Mouse (Mus musculus) liver, embryonic 14.5 days (tissue): ENCODE measurements around the gene Tbc1d9. TPM values are rescaled to one million over a fixed set of nuclear protein-coding genes. Genes with fewer than 3 reads are reported as not detected.

ENCODE experiments used
- ATAC-seq: fragments of 200-750 bp; cut with Nextera tagmentation; 2 replicates; pipeline ENCODE4 v1.8.0; 2017; ENCODE audit warnings: moderate number of reproducible peaks, mild to moderate bottlenecking, moderate library complexity; ENCODE audit not compliant: insufficient read depth
- DNase-seq, 3 experiments: peaks; one replicate each; pipeline ENCODE4 v3.0.0-alpha.2; 2012 to 2013; ENCODE audit warnings: low read depth in 3 of 3, low spot score in 3 of 3
- H3K27ac ChIP-seq: fragments of 300-500 bp; sonication (generic); 2 replicates; pipeline ENCODE4 v1.5.1; 2014; ENCODE audit warnings: moderate library complexity, mild to moderate bottlenecking, control low read depth, inconsistent platforms
- H3K27me3 ChIP-seq: fragments of 300-500 bp; sonication (generic); 2 replicates; pipeline ENCODE4 v1.6.1; 2014; ENCODE audit warnings: mild to moderate bottlenecking, low read length, moderate library complexity; ENCODE audit not compliant: control insufficient read depth, insufficient read depth
- H3K36me3 ChIP-seq: fragments of 300-500 bp; sonication (generic); replicated peaks from 2 replicates; pipeline ENCODE4 v1.6.1; 2014; ENCODE audit warnings: low read depth; ENCODE audit not compliant: control insufficient read depth, insufficient read depth
- H3K4me1 ChIP-seq, 2 experiments: fragments of 200-500 bp in 1 of 2; fragments of 300-500 bp in 1 of 2; sonication (generic) in 1 of 2; replicated peaks; 2 replicates each; pipeline ENCODE4 v1.6.1; 2012 to 2014; ENCODE audit warnings: antibody characterized with exemption in 1 of 2, inconsistent platforms in 1 of 2, low read length in 1 of 2; ENCODE audit not compliant: control insufficient read depth in 2 of 2, insufficient read depth in 2 of 2
- H3K4me2 ChIP-seq: fragments of 300-500 bp; sonication (generic); 2 replicates; pipeline ENCODE4 v1.6.1; 2014; ENCODE audit warnings: low read depth, mild to moderate bottlenecking, control low read depth, moderate library complexity
- H3K4me3 ChIP-seq, 2 experiments: fragments of 200-500 bp in 1 of 2; fragments of 300-500 bp in 1 of 2; sonication (generic) in 1 of 2; 2 replicates each; pipeline ENCODE4 v1.5.1; 2012 to 2014; ENCODE audit warnings: low read depth in 2 of 2, low read length in 2 of 2, mild to moderate bottlenecking in 2 of 2, control low read depth in 1 of 2, inconsistent platforms in 1 of 2, moderate library complexity in 1 of 2; ENCODE audit not compliant: insufficient read depth in 1 of 2
- H3K9ac ChIP-seq: fragments of 300-500 bp; sonication (generic); replicated peaks from 2 replicates; pipeline ENCODE4 v1.6.1; 2014; ENCODE audit warnings: mild to moderate bottlenecking, control low read depth, moderate library complexity
- H3K9me3 ChIP-seq: fragments of 300-500 bp; sonication (generic); 2 replicates; pipeline ENCODE4 v1.6.1; 2016; ENCODE audit warnings: low read length, mixed read lengths; ENCODE audit not compliant: control insufficient read depth
- CTCF ChIP-seq: IDR thresholded peaks from 2 replicates; pipeline ENCODE4 v1.5.1; 2016; ENCODE audit warnings: antibody characterized with exemption, low read depth, control low read depth
- EP300 ChIP-seq: IDR thresholded peaks from 2 replicates; pipeline ENCODE4 v1.6.1; 2016; ENCODE audit warnings: antibody characterized with exemption, low read depth
- WGBS: fragments of 180-500 bp; shearing (Covaris S2); extraction: QIAGEN DNeasy Blood & Tissue Kit; methylation state at CpG from one replicate; pipeline ENCODE4 v1.1.7; 2014; ENCODE audit not compliant: insufficient replicate concordance; 5-methylcytosine and 5-hydroxymethylcytosine counted together
- polyA plus RNA-seq, 2 experiments: library from polyadenylated mRNA; depleted of rRNA in 1 of 2; stranded (reverse) in 1 of 2; unstranded in 1 of 2; fragments of >200 nt; fragmentation: Nextera tagmentation in 1 of 2; extraction: Ambion mirVana in 1 of 2; gene quantifications; 2 replicates each; pipeline versions ENCODE4 v1.2.1 to v1.2.3; 2012 to 2014

The Tbc1d9 gene
- polyA plus RNA-seq, 2 experiments = 0.43 to 1.1 TPM

DNA sequence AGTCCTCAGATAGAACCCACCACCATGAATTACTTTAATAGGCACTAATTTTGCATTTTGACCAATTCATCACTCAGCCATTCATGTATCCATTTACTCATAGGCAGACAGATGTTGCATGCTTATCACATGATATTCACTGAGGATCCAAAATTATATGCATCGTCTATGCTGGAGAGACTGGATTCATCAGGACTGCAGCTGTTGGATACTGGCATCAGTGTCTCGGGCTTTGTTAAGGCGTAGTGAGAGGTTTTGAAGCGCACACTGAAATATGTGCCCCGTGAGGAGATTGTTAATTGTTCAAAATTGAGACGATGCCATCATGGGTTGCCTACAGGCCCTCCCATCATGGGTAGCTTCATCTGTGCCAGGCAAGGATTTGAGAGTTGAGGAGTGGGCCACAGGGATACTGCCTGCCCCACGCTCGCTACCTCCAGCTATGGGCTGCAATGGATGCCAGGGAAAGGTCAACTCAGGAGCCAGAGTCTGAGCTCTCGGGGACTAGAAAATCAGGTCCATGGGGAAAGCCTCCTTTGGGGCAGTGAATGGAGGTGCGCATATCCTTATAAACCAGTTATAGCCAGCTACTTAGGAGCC is 22.3 kb downstream of the Tbc1d9 start:
- 75% methylated on average over 10 of the region's 10 CpGs for WGBS
- H3K27me3 ChIP-seq = no peaks in the 10 kb centered on the region
- no peak overlapping the region for H3K4me2 ChIP-seq
- no peaks in the 10 kb centered on the region for H3K36me3 ChIP-seq
- no peak overlapping the region for H3K27ac ChIP-seq
- no peak overlapping the region for H3K9ac ChIP-seq
- no peaks in the 10 kb centered on the region for H3K4me1 ChIP-seq
- no peak overlapping the region for H3K4me3 ChIP-seq
- DNase-seq = no peak
- no peak for ATAC-seq
- no peak for TF ChIP-seq EP300
- no peak for TF ChIP-seq CTCF
- H3K9me3 ChIP-seq = no peaks in the 10 kb centered on the region

DNA sequence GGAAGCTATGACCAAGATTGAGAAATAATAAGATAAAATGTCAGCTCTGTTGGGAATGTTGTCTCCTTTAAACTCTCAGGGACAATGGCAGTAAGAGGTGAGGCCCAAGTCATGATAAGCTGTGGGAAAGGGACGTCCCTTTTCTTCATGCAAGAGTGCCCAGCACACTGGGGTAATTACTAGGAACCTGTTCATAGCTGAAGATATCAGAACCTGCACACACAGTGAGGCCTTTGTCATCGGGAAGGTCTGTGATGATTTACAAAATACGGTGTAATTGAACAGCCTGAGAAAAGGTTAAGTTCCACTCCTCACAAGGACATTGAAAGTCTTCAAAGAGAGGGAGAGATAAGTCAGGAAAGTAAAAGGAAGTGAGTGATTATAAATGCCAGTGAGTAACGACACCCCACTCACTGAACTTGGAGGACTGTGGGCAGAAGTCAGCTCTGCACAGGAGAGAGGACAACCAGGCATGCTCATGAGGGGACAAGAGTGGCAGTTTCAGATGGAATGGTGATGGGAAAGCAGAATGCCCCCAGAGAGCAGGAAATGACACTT is 24.5 kb downstream of the Tbc1d9 start:
- DNase-seq (no peak), ATAC-seq (no peak)
- WGBS = 36% methylated on average over 4 of the region's 4 CpGs
- Histone ChIP-seq H3K27me3 (no peaks in the 10 kb centered on the region), H3K9ac (no peak overlapping the region), H3K27ac (no peak overlapping the region), H3K4me2 (no peak overlapping the region), H3K4me1 (no peaks in the 10 kb centered on the region), H3K9me3 (no peaks in the 10 kb centered on the region), H3K4me3 (no peak overlapping the region), H3K36me3 (no peaks in the 10 kb centered on the region)
- TF ChIP-seq CTCF (no peak), EP300 (no peak)

- TF ChIP-seq EP300 = no peak
- TF ChIP-seq CTCF = no peak
- H3K9me3 ChIP-seq = no peaks in the 10 kb centered on the region
- H3K4me3 ChIP-seq = no peak overlapping the region
- H3K4me2 ChIP-seq = no peak overlapping the region
- no peak for ATAC-seq
- no peak overlapping the region for H3K9ac ChIP-seq
- WGBS = 61% methylated on average over 6 of the region's 6 CpGs
- no peaks in the 10 kb centered on the region for H3K27me3 ChIP-seq
- DNase-seq = no peak
- H3K27ac ChIP-seq = no peak overlapping the region
- 0 out of 4 replicates have a peak, but pooled peaks cover 0 to 5% of the 10 kb centered on the region in 2 experiments for H3K4me1 ChIP-seq
- H3K36me3 ChIP-seq = no peaks in the 10 kb centered on the region
These were observed 30.9 kb downstream of the Tbc1d9 start for GRCm38 (mm10) chr8:83196088-83196487.

GRCm38 (mm10) chr8:83199715-83200114 is 34.6 kb downstream of the Tbc1d9 start:
- Histone ChIP-seq H3K4me2 (no peak overlapping the region), H3K4me3 (no peak overlapping the region), H3K27me3 (no peaks in the 10 kb centered on the region), H3K27ac (no peak overlapping the region), H3K9me3 (no peaks in the 10 kb centered on the region), H3K4me1 (0 out of 4 replicates have a peak, but pooled peaks cover 0 to 5% of the 10 kb centered on the region in 2 experiments), H3K36me3 (no peaks in the 10 kb centered on the region), H3K9ac (no peak overlapping the region)
- WGBS = 54% methylated on average over 8 of the region's 8 CpGs
- no peak for ATAC-seq
- DNase-seq = no peak
- TF ChIP-seq CTCF (no peak), EP300 (no peak)

- Histone ChIP-seq H3K4me3 (no peak overlapping the region), H3K36me3 (no peaks in the 10 kb centered on the region), H3K27me3 (no peaks in the 10 kb centered on the region), H3K4me2 (no peak overlapping the region), H3K9me3 (no peaks in the 10 kb centered on the region), H3K9ac (no peak overlapping the region), H3K27ac (no peak overlapping the region), H3K4me1 (0 out of 4 replicates have a peak, but pooled peaks cover 0 to 5% of the 10 kb centered on the region in 2 experiments)
- DNase-seq = no peak
- 57% methylated on average over 16 of the region's 16 CpGs for WGBS
- TF ChIP-seq EP300 (no peak), CTCF (no peak)
- ATAC-seq = no peak
These were observed 35.3 kb downstream of the Tbc1d9 start for GRCm38 (mm10) chr8:83200191-83201177.
